Mouse (Mus musculus) kidney, postnatal 14 days (tissue): ENCODE data around the gene Spdl1.
"Not testable (repeated sequence)": the region's sequence is repeated elsewhere in the genome, so short reads cannot be mapped to it uniquely, and the experiment has no call there.

Source experiments
- DNase-seq: peaks from one replicate; pipeline ENCODE4 v3.0.0; 2022; ENCODE audit warnings: mixed read lengths

Gene Spdl1

GRCm38 (mm10) chr11:34798066-34798465, 35.4 kb downstream of the Spdl1 start:
- DNase-seq, result not testable (repeated sequence)

DNA sequence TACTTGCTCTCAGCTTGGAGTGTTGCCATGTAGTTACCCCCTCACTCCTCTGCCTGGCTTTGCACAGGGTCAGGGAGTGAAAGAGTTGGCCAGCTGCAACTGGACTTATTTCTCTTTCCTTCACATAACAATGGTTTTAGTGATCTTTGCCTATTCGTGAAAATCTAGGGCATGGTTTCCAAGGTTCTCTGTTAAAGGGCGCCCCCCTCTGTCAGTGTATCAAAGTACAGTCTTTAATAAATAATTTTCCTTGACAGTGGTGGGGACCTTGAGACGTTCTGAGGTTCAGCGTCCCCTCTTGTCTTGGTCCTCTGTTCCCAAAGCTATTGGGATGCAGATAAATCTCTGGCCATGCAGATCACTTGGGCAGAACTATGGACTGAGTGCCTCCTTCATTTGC, 37.3 kb downstream of the Spdl1 start:
- no peak for DNase-seq

DNA sequence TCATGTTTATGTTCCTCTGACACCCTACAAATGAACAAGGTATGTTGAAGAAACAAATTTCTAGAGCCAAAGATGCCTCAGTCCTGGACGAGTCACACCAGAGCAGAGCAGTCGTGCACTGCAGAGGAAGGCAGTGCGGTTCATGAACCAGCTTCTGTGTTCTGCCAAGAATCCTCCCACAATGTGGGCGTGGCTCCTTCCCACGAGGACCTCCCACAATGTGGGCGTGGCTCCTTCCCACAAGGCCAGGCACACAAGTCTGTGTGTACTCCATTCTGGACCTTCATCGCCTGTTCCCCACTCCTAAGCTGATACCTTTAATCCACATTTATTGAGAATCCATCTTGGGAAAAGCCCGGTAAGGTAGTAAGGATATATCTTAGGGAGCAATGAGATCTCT, 41.6 kb downstream of the Spdl1 start:
- no peak for DNase-seq

- no peak for DNase-seq
These were observed 48.6 kb downstream of the Spdl1 start for GRCm38 (mm10) chr11:34784864-34785263.

DNA sequence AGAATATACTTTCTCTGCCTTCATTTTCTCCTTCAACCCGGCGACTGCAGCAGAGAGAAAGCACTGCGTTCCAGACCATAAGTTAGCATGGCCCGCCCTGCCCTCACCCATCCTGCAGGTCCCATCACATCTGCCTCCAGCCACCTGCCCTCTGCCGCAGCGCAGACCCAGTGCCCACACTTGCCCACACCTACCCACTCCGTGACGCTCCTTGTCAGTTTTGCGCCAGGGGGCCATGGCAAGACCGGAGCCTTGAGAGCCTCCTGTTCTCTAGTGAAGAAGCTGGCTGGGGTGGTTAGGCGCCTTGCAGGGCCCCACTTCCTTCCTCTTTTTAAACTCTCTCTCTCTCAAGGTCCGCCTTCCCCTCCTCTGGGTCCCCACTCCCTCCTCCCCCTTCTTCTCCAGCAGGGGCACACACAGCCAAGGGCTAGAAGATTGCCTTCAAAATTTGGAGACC, 49.8 kb downstream of the Spdl1 start, which contains the start of gene Dock2:
Gene Dock2 (minus strand): TSS at position 306 of the 457 bp plus-strand sequence.
- no peak for DNase-seq

- DNase-seq, result no peak
These were observed 50.7 kb downstream of the Spdl1 start for GRCm38 (mm10) chr11:34782516-34783430.

DNA sequence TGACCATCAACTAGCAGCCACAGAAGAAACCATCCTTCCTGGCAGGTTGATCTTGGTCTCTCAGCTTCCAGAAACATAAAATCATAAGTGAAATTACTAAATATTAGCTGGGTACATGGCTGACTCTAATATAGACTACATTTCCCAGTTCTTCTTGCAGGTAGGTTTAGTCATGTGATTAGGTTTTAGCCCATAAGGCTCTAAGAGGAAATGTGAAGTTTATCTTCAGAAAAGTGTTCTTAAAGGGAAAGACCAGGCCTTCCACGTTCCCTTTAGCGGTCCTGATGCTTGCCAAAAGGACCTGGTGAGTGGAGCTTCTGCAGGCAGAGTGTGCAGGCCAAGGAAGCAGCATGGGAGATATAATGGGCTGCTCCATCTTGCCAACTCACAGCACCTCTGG, 52.7 kb downstream of the Spdl1 start:
- DNase-seq, result no peak

GRCm38 (mm10) chr11:34779966-34780365, 53.5 kb downstream of the Spdl1 start:
- no peak for DNase-seq

DNA sequence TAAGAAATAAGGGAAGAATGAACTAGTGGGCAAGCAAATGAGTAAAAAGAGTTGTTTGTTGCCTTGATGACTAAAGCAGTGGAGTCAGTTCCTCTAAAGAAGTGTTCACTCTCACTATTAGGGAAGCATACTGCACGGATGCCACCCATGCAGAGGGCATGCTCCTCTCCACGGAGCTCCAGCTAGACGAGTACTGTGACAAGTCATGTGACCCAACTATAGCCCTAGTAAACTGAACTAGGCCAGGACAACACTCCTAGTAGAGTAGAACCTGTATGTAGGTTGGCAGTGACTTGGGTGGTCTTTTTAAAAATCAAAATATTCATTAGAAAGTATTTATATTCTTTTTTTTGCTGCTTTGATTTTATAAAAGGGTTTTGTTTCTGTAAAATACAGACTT, 55.1 kb downstream of the Spdl1 start:
- DNase-seq, result no peak

DNA sequence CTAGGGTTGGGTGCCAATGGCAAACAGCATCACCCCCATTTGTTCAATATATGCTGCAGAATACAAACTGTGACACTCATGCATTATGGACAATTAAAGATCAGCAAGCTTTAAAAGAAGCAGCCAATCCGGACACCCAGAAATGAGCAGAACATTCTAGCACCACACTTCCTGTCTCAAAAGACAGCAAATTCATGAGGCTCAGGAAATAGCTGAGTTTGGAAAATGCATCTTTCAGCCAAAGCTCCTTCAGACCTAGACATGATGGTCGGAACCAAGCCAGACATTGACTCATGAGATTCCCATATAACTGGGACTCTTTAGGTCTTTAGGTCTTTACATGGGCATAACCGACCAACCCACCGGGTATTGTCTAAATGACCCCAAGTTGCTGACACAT, 55.9 kb downstream of the Spdl1 start:
- DNase-seq, result no peak

- DNase-seq, result no peak
These were observed 57.4 kb downstream of the Spdl1 start for GRCm38 (mm10) chr11:34776054-34776453.

DNA sequence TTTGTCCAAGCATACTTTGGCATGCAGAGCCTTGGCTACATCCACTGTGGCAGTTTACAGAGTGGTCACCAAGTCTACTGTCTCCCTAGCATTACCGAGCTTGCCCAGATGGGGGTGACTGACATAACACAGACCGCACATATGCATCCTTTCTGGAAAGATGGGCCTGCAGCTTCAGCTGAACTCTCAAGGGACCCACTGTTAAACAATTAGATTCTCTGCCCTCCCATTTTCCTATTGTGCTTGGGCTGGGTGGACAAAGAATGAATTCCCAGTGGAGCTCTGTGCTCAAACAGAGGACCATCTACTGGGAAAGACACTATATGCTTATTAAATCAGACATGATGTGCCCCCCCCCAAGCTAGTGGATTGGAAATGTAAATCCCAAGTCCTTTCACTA, 58.8 kb downstream of the Spdl1 start:
- DNase-seq, result no peak

DNA sequence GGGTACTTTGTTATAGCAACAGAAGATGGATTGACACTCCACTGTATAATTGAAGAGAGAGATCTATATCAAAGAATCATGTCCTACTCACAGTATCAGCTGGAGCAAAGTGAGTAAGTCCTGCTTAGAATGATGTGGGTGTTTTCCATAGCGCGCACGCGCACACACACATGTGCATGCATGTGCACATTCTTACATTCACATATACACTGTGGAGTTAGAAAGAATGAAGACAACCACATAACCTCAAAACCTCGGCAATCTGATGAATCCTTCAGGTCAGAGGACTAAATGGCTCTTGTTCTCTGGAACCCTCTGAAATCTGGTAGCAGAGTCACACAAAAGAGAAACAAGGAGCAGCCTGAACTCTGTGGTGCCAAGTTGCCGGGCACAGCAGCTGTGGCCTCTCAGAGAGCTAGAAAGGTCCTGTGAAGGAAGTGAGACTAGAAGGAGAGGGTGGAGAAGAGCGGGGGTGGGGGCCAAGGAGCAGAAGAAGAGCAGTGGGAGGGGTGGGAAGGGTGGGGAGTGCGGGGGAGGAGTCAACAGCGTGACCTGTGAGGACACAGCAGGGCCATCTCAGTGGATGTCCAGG, 60.0 kb downstream of the Spdl1 start:
- DNase-seq, result no peak

DNA sequence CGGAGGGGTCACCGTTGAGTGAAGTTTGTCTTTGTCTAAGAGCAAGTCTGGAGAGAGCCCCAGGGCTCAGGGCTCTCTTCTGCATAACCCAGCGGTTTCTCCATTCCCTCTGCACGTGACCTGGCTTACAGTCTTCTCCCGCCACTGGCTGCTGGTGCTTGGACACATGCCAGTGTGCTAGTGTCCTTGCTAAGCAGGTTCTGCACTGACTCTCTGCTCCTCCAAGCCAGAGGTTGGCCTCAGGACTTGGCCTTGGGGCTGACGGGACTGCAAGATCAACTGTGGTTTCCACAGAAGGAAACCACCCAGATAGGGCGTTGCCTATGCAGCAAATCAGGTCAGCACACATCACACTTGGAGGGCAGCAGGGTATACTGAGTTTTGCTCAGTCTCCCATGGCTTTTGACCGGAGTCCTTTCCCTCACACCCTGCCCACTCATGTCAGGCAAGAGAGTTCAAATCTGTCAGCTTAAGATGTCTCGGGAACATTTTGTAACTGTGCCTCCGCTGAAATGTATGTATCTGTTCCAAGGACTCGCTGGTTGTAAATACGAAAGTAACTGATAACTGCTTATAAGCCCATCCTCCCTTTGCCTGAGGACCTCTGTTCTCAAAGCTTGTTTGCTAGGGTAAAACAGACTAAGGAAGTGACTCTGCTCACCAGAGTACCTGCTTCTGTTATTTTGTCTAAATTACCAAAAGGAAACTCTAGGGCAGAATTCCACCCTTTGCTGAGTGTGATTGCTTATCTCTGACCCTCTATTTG, 62.0 kb downstream of the Spdl1 start:
- peak; percentile 54 for DNase-seq

DNA sequence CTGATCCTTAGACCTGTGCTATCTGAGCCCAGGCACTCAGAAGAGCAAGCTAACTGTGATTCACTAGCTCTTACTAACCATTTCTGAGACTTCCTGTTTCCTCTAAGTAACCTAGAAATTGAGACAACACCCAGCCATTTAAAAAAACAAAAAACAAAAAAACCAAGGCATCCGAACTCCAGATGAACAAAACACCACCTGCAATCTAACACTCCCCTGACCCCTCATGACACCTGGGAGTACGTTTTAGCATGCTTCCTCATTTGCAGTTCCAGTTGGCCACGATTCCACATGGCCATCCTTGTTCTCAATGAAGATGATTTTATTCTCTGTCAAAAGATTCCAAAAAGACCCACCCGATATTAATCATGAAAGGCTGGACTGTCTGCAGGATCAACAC, 62.8 kb downstream of the Spdl1 start:
- no peak for DNase-seq

DNA sequence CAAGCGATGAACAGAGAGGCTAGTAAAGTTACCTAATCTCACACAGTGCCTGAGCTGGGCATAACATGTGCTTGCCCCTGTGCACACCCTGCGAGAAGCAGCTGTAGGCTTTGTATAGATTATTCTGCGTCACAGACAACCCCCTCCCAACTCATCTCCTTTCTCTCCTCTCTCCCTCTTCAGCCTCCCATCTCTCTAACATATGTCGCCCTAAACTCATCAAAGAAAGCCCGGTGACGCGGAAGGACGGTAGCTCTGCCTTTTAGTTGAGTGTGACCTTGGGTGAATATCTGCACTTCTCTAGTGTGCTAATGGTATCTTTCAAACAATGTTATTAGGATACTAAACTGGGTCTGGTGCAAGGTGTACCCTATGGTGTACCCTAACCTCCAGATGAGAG, 63.5 kb downstream of the Spdl1 start:
- DNase-seq, result no peak

DNA sequence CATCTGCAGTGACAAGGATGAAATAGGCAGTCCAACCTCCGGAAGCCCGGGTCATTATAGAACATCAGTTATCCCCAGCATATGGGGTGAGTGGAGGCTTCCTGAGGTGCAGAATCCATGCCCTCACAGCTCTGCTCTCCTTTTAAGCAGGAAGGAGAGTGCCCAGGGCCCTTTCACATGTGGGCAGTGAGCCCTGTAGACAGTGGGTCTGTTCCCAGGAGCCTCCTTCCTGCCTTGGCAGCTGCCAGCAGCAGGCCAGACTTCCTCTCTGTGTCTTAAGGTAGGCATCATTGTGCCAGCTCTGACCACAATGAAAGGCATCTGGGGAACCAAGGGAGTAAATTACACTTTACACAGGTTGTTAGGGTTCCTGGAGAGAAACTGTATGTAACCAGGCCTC, 64.0 kb downstream of the Spdl1 start:
- DNase-seq, result no peak

- DNase-seq, result no peak
These were observed 69.6 kb downstream of the Spdl1 start for GRCm38 (mm10) chr11:34763739-34764361.

GRCm38 (mm10) chr11:34762570-34763127, 70.8 kb downstream of the Spdl1 start:
- DNase-seq, result no peak

- DNase-seq, result no peak
These were observed 71.3 kb downstream of the Spdl1 start for GRCm38 (mm10) chr11:34762125-34762524.

- DNase-seq, result no peak
These were observed 73.9 kb downstream of the Spdl1 start for GRCm38 (mm10) chr11:34759582-34759981.
